Mouse (Mus musculus): ENCODE data around the gene Htra2.

The Htra2 gene

DNA sequence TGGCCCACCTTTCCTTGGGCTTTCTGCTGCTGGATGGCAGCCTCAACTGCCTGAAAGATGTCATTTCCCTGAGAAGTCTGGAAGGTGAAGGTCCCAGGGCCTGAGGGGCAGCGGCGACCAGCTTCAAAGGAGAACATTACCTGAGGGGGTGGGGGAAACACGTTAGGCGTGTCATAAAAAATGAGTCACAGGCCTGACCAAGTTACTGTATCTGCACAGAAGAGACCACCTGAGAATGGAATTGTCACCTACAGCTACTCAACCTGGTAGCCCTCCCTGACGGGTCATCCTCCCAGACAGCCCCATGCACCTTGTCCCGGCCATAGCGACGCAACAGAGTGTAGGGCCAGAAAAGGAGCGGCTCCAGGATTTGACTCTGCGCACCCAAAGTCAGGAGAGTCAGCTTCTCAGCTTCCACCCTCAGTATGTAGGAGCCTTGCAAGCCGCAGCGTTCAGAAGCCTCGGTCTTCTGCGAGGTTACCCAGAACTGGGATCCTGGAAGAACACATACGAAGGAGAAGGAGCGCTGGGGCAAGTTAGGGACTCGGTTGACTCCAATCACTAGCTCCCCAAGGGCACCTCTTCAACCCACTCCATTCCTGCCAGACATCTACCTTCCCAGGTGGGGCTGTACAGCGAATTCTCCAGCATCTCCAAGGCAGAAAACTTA, 23.0 kb downstream of the Htra2 start:
- DNase-seq (ENCODE audit: low read depth): no peak

DNA sequence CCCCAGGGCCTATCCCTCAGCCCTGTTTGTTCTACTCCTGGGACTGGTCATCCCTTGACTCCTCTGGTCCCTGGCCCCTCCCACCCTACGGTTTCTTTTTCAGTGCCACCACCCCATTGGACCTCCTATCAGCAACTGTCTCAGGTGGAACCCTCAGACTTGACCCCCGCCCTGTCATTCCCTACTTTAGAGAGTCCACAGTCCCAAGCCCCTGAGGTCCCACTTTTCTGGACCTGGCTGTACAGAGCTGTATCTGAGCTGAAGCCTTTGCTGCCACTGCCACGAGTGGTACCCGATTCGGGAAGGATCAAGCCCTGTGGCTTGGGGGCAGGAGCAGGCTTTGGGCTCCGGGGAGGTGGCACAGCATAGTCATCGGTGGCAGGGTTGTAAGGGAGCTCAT, 24.0 kb downstream of the Htra2 start:
- DNase-seq (ENCODE audit: low read depth): no peak

DNA sequence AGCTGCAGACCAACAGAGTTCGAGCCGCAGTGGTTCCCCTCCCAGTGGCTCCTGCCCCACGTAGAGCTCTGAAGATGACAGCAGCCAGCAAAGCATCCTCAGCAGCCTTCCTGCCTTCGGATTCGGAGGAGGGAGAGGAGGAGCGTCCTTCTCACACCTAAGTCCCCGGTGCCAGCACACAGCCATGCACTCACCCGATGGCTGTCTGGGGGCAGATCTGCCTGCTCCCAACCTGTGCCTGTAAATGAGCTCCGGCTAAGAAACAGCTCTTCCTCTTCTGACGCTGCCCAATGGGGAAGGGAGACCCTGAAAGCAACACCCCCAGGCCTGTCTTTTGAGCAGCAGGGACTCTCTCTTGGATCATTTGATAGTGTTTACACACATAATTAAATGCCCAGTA, 25.3 kb downstream of the Htra2 start:
- DNase-seq (ENCODE audit: low read depth): no peak

DNA sequence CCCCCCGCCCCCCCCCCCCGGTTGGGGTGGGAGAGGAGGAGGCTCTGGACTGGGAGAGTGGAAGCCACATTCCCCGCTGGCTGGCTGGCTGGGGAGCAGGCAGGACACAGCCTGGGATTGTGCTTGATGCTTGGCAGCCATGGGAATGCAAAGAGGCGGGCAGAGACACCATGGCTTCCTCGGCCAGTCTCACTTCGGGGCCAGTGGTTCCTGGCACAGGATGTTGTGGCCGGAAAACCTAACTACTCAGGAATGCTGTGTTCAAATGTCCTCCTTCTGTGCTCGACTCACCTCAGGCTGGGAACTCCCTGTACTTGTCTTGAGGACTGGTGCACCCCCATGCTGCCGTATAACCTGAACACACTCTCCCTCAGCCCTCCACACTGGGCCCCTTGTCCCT, 27.4 kb downstream of the Htra2 start:
- DNase-seq (ENCODE audit: low read depth): no peak

DNA sequence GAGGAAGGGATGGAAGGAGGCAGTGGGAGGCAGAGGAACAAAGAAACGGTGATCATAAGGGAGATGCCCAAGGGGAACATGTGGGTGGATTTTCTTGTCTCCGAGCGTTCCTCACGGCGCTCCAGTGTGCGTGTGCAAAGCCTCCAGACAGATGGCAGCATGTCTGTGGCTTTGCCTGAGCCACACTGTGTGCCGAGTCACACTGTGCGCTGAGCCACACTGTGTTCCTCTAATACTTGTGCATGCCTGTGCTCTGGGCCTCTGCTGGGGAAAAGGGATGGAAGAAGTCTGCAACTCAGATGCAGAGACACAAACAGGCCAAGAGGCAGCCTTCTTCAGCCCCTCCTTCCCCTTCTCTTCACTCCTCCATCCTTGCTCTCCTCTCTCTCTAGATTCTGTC, 27.8 kb downstream of the Htra2 start:
- DNase-seq (ENCODE audit: low read depth): no peak

DNA sequence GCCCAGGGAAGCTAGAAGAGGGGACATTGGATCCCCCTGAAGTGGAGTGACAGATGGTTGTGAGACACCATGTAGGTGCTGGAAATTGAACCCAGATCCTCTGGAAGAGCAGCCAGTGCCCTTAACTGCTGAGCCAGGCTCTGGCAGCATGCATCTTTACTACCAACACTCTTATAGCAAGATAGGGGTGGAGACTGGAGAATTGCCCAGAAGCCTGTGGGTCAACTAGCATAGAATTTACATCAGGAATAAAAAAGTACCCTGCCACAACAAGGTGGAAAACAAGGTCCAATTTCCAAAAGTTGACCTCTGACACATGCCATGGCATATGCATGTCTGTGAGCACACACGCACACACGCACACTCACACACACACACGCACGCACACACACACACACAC, 29.9 kb downstream of the Htra2 start:
- no peak for DNase-seq (ENCODE audit: low read depth)

DNA sequence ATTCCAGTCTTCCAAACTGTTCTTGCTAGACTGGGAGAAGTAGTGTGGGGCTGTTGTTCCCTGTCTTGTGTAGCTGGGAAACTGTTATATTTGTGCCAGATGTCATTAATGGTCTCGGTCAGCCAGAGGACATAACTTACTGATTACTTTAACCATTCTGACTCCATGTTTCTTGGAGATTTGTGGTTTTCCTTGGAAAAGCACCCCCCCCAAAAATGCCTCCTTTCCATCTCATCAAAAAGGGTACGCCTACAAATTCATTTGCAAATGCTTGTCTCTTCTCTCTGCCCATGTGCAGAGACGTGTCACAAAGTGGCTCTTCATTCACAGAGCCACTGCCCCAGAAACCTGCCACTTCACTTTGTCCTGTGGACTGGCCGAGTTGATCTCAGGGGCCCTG, 30.7 kb downstream of the Htra2 start:
- DNase-seq (ENCODE audit: low read depth): no peak

DNA sequence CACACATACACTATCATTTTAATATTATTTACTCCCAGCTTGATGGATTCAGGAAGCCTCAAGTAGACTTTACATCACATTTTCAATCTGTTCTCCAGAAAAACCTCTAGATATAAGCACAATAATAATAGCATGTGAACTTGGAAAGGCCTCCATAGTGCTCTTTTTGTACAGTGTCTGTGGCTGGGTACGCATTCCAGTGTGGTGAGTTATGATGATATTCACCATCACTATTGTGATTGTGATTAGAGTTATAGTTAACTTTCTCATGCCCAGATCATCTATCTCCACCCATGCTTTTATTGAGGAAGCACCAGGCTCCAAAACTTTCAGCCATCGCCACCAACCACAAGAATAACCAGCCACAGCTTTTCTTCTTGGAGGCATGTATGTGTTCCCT, 31.3 kb downstream of the Htra2 start:
- DNase-seq (ENCODE audit: low read depth): no peak

DNA sequence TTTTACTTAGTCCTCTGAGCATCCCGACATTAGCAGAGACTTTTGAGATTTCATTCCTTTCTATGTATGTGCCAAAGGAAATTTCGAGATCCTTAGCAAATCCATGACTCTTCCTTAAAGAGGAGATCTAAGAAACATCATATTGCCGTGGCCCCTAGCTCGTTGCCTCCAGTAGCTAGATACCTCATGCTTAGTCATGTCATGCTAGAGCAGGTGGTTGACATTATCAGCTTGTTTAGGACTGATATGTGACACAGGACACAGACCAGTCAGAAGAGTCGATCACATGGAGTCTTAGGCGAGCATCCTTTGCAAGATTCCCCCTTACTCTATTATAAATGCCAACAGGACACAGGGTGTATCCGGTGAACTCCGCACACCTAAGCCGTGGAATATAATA, 32.1 kb downstream of the Htra2 start:
- DNase-seq (ENCODE audit: low read depth): no peak

DNA sequence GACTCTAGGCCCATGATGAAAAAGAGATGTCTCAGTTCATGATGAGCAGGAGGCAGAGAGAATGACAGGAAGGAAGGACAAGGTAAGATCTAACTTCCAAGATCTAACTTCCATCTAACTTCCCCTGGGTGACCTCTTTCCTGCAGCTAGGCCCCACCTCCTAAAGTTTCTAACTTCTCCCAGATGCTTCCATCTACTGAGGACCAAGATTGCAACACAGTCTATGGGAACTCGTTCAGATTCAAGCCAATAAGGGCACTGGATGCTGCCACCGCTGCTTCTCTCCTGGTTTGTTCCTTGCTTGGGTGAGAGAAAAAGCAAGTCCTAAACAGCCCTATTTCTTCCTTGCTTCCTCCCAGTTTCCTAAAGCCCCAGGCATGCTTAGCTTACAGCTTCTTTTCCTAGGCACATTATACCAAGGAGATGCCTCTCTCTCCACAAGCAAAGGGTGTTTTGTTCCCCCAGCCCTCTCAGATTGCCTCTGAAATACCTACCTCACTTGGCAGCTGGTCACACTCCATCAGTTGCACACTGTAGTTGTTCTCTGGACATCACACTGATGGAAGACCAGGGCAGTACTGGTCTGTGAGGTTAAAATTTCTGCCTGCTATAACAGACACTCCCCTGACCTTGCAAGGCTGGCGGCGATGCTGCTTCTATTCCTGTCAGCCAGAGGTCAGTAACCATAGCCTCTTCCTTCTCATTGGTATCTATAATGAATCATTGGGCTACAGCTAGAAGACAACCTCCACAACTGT, 34.1 kb downstream of the Htra2 start:
- DNase-seq (ENCODE audit: low read depth): no peak

DNA sequence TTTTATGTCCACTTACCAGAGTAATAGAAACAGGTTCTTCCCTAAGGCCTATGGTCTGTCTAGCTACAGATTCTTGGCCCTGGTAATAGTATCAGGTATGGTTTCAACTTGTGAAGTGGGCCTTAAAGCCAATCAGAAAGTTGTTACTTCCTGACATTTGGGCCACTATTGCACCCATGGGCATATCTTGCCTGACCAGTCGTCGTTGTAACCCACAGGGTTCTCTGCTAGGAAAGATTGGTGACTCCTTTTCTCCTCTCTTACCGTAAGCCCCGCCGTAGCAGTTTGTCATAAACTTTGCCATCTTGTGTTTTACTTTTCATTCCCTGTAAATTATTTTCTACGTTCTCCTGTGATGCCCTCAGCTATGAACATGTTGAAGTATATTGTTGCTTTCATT, 35.0 kb downstream of the Htra2 start:
- DNase-seq (ENCODE audit: low read depth): no peak

DNA sequence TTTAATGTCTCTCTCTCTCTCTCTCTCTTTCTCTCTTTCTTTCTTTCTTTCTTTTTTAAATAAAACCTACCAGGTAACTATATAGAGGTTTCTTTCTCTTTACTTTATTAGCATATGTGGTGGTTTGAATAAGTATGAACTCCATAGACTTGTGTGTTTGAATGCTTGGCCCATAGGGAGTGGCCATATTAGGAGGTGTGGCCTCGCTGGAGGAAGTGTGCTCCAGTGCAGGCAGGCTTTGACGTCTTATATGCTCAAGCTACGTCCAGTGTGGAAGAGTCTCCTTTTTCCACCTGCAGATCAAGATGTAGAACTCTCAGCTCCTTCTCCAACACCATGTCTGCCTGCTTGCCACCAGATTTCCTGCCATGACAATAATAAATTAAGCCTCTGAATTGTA, 36.0 kb downstream of the Htra2 start:
- no peak for DNase-seq (ENCODE audit: low read depth)

DNA sequence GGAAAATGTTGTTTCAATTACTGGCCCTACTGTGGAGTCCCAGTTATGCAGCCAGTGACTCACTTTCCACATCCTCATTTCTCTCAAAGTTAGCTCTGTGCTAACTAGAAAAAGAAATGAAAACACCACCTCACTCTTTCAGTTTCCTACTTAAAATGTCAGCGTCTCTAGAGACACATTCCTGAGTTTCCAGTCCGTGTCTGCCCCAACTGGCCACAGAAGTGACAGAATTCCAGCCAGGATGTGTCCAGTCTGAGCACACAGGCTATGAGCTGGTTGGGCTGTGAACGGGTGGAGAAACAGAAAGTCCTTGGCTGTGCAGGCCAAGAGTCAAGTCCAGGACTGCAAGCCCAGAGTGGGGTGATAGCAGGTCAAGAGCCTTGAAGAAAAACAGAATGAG, 37.9 kb downstream of the Htra2 start:
- no peak for DNase-seq (ENCODE audit: low read depth)

DNA sequence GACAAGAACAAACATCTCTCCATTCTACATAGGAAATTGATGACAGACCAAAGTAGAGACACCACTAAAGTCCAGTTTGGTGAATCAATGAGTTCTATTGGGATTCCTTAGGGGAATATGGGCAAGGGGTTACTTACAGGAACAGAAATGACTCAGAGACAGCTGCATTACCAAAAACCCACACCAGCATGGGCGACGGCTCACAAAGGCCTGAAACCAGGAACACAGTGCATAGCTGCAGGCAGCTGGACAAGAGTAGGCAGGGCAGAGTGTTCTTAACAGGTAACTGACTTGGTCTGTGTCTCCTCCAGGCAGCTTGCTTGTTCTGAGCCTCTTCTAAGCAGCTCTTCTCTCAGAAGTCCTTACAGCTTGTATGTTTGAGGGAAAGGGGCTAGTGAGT, 39.3 kb downstream of the Htra2 start:
- DNase-seq (ENCODE audit: low read depth): no peak

DNA sequence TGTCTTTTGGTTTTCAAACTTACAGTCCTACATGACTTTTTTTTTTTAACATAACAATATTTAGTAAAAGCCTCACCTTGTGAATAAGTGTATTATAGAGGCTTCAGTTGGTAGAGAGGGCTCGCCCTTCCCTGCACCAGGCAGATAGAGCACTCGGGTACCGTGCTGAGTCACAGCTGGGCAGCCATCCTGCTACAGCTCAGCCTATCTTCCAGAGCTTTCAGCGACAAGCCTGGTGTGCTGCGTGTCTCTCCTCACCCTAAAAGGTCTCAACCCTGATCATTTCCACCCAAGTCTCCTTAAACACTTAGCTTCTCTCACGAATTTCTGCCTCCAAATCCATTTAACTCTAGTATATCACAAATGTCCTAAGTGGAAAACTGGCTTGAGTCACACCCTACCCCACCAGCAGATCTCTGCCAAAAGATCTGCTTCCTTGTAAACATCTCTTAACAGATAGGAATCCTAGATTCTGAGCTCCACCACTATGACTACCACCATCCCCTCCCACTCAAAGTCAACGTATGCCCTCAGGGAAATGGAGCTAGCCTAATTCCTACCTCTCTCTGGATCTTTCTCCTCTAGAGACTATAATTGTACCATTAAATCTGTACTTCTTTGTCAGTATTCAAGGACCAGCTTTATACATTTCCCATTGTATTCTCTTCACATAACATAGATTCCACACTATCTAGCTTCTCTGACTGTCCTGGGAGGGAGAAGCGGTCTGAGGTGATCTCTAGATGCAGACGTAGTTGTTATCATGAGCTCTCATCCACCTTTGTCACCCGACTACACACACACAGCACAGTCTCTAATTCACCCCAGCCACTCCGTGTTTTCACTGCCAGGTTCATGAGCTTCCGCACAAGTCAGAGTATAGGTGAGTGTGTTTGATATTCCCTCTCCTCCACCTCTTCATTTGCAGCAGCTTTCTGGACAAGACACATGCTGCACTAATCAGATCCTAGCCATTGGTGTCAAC, 40.3 kb downstream of the Htra2 start:
- DNase-seq (ENCODE audit: low read depth): no peak

DNA sequence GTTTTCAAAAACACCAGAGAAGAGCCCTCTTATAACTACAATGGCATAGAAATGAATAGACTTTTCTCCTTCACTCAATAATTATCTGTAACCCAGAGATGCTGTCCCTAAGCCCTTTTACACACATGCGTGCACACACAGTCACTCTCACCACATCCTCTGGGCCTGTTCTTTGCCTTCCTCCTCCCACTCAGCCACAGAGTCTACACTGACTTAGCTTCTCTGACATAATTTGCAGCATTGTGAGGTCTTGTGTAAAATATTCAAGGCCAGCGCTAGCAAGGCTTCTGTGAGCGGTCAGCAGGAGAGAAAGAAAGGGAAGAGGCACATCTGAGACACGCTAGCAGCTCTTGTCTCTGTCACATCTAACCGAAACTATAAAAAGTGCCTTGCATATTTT, 41.6 kb downstream of the Htra2 start:
- peak; percentile 56 for DNase-seq (ENCODE audit: low read depth)

DNA sequence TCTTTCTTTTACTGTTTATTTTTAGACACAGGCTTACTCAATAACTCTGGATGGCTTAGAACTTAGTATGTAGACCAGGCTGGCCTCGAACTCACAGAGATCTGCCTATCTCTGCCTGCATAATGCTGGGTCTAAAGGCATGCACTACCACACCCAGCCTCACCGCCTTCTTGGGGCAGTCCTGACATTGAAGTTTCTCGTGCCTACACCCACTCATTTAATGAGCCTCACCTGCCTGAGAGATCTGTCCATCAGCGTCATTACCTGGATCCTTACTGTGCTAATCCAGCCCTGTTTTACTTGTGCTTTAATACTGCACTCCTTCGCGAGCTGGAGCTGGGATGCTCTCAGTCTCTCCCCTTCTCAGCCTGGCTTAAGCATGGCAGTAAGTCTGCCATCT, 43.3 kb downstream of the Htra2 start:
- no peak for DNase-seq (ENCODE audit: low read depth)

DNA sequence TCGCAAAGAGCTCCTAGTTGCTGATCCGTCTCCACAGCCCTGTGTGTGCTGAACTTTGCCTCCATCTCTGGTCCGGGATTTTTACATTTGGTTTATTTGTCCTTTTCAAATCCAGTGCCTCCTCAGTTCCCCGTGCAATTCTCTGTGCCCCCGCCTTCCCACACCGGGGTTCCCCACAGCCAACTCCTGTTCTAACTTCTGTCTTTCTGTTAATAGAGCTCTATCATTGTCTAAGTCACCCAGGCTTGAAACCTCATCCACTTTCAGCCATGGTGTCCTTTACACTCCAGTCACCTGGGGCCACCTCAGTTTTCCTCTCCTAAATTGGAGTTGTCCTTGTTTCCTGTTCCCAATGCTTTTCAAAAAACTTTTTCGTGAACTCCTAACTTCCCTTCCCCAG, 43.8 kb downstream of the Htra2 start:
- no peak for DNase-seq (ENCODE audit: low read depth)

DNA sequence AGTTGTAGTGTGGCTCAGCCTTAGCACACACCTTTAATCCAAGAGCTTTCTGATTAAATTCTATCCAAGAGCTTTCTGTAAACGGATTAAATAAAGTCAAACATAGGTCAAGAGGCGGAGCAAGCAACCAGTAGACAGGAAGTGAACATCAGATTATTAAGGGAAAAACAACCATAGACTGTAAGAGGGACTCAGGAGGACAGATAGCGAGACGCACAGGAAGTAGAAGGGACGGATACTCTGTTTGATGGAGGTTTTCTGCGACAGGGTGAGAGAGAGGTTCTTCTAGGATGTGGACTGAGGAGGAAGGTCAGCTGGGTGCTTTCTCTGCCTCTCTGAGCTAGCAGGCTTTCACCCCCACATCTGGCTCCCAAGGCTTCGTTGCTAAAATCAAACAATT, 45.1 kb downstream of the Htra2 start:
- DNase-seq (ENCODE audit: low read depth): peak; percentile 52

DNA sequence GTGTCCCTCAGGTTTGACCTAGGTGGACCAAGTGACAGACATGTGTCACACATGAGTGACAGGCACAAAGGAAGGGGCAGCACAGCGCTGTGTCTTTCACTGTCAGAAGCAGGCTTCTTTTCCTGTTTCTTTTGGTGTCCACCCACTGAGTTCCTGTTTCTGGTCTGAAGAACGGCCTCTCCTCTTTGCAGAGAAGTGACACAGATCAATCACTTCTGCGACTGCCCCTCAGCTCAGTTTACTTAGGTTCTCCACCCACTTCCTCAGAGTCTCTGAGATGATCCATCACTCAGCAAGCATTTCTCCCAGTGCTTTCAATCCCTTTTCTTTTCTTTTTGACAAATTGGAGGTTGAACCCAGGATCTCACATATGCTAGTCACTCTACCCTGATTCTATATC, 46.4 kb downstream of the Htra2 start:
- no peak for DNase-seq (ENCODE audit: low read depth)

DNA sequence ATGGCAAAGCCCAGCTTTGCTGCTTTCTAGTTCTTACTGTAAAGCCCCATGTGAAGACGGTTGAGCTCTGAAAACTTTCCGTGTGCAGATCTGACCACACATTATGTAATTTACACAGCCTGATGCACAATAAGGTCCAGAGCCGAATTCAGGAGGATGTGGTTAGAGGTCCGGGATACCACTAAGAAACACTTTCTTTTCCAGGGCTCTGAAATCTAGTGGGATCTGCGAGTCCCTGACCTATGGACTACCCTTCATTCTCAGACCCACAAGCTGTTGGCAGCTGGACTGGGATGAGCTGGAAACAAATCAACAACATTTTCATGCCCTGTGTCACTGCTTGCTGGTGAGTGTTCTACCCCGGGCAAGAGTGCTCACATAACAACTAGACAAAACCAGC, 49.0 kb downstream of the Htra2 start:
- no peak for DNase-seq (ENCODE audit: low read depth)

DNA sequence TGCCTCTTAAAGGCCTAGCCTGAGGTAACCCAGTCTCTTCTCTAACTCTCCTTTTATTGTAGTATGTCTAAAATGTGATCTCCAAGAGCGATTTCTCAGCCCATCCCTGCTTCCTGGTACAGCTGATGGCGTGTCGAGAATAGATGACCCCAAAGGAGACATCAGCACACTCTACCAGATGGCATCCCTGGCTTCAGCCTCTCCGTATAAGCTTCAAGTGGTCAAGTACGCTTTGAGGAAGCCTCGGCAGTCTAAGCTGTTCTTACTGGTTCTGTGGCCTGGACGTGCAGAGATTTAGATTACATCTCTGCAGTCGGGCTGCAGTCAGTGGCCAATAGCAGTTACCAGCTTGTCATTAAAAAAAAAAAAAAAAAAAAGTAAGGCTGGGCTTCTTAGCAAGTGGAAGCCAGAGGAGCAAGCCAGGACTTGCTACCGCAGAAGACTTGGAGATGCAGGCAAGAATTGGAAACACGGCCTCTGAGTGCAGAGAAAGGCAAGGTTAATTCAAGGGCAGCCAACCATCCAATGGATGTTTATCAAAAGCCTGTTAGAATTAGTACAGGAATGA, 49.5 kb downstream of the Htra2 start:
- no peak for DNase-seq (ENCODE audit: low read depth)

DNA sequence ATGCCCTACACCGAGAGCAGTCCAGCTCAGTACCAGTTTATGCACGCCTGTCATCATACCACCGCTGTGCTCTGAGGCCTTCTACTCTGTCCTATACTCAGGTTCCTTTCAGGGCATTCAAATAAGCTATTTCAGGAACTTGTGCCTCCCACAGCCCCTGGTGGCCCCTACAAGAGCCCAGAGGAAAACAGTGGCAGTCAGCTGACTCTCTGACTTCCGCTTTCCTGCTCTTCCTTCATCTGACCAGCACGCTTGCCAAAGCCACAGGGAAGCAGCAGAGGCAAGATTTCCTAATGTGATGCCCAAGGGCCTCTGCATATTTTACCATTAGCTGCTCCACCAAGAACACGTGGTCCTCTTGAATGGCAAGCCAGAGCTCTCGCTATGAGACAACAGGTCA, 50.2 kb downstream of the Htra2 start:
- DNase-seq (ENCODE audit: low read depth): no peak
